In the genomic region with DNA sequence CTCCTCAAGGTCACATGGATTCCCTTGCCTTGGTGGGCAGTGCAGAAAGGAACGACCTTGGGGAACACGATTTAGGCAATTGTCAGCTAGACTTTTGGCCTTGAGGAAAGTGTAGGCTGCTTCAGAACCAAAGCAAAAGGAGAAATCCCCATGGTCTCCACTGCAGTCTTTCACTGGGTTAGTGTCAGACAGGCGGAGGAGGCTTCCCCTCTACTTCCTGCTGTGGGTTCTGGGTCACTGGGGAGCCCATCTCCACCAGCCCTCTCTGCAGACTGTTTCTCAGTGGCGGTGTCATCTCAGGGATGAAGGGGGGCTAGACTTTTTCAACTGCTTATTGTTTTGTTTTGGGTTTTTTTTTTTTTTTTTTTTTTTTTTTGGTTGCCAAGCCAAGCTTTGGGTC, we compare ENCODE assay signal across 11 mouse cellular contexts.
DNase-seq lines count a peak whose midpoint lies in the region; ATAC-seq and TF ChIP-seq lines count a peak whose summit lies in the region.
"Had no signal": no experiment of that assay in that cellular context is flagged by ENCODE, and none has a peak within 500 bp of the region (broad histone marks: within the 10 kb centered on the region; RNA-seq: fewer than 3 reads in every experiment).

No protein-coding gene starts in this region.

- TF ChIP-seq CTCF in gastrocnemius, adult 2 months (IDR thresholded peaks at IDR 0.05) = no peak

- no peak overlapping the region for H3K9ac ChIP-seq in midbrain, embryonic 13.5 days (replicated peaks)
- H3K9ac ChIP-seq in midbrain, embryonic 14.5 days (replicated peaks; ENCODE audit: low read length) = no peak overlapping the region
- no peak overlapping the region for H3K9ac ChIP-seq in forebrain, embryonic 12.5 days
- H3K9ac ChIP-seq: liver, embryonic 13.5 days had no signal

- intact Hi-C loops in gastrocnemius, adult 2 months (cut with DNase I) = no loop called here

- no peaks in the 10 kb centered on the region for H3K27me3 ChIP-seq in midbrain, embryonic 13.5 days
- no peaks in the 10 kb centered on the region for H3K27me3 ChIP-seq in midbrain, embryonic 14.5 days (ENCODE audit: control insufficient read depth, insufficient read depth, low read length)
- no peaks in the 10 kb centered on the region for H3K27me3 ChIP-seq in forebrain, embryonic 12.5 days
- H3K27me3 ChIP-seq: liver, embryonic 13.5 days had no signal

- H3K4me2 ChIP-seq in midbrain, embryonic 13.5 days (replicated peaks) = no peak overlapping the region
- H3K4me2 ChIP-seq in midbrain, embryonic 14.5 days (ENCODE audit: low read length) = no peak overlapping the region
- H3K4me2 ChIP-seq in forebrain, embryonic 12.5 days = no peak overlapping the region
- H3K4me2 ChIP-seq: liver, embryonic 13.5 days had no signal

- WGBS in midbrain, embryonic 13.5 days = 33% methylated on average over 4 of the region's 4 CpGs
- 22% methylated on average over 4 of the region's 4 CpGs for WGBS in midbrain, embryonic 14.5 days
- WGBS in forebrain, embryonic 12.5 days = 64% methylated on average over 4 of the region's 4 CpGs

- H3K4me1 ChIP-seq in midbrain, embryonic 13.5 days (replicated peaks) = peaks cover 35% of the 10 kb centered on the region
- peaks cover 18% of the 10 kb centered on the region for H3K4me1 ChIP-seq in midbrain, embryonic 14.5 days (ENCODE audit: control insufficient read depth, insufficient read depth, low read length)
- peaks cover 29% of the 10 kb centered on the region for H3K4me1 ChIP-seq in forebrain, embryonic 12.5 days

- no peaks in the 10 kb centered on the region for H3K36me3 ChIP-seq in midbrain, embryonic 13.5 days
- H3K36me3 ChIP-seq in midbrain, embryonic 14.5 days (ENCODE audit: control insufficient read depth, insufficient read depth, low read length) = no peaks in the 10 kb centered on the region
- no peaks in the 10 kb centered on the region for H3K36me3 ChIP-seq in forebrain, embryonic 12.5 days (replicated peaks)
- H3K36me3 ChIP-seq: liver, embryonic 13.5 days had no signal

- H3K27ac ChIP-seq in gastrocnemius, adult 2 months = peak overlapping the region; percentile 82
- H3K27ac ChIP-seq in midbrain, embryonic 13.5 days = no peak overlapping the region
- no peak overlapping the region for H3K27ac ChIP-seq in midbrain, embryonic 14.5 days (replicated peaks; ENCODE audit: low read depth, low read length)
- no peak overlapping the region for H3K27ac ChIP-seq in forebrain, embryonic 12.5 days
- H3K27ac ChIP-seq: liver, embryonic 13.5 days had no signal

- no peak overlapping the region; the same call in 1 of the 2 replicates for H3K4me3 ChIP-seq in gastrocnemius, adult 2 months
- no peak overlapping the region for H3K4me3 ChIP-seq in midbrain, embryonic 13.5 days (replicated peaks)
- no peak overlapping the region for H3K4me3 ChIP-seq in midbrain, embryonic 14.5 days (replicated peaks; ENCODE audit: low read depth, low read length)
- no peak overlapping the region for H3K4me3 ChIP-seq in forebrain, embryonic 12.5 days (replicated peaks)
- H3K4me3 ChIP-seq: liver, embryonic 13.5 days had no signal

- H3K9me3 ChIP-seq in midbrain, embryonic 13.5 days = no peaks in the 10 kb centered on the region
- H3K9me3 ChIP-seq in midbrain, embryonic 14.5 days (ENCODE audit: control insufficient read depth, low read length) = no peaks in the 10 kb centered on the region
- no peaks in the 10 kb centered on the region for H3K9me3 ChIP-seq in forebrain, embryonic 12.5 days
- H3K9me3 ChIP-seq: liver, embryonic 13.5 days had no signal

- peak; percentile 44; the same call in 1 of the 2 replicates for ATAC-seq in midbrain, embryonic 13.5 days
- ATAC-seq in midbrain, embryonic 14.5 days (ENCODE audit: low FRiP score, low TSS enrichment) = no peak
- ATAC-seq in megakaryocyte progenitor cell, adult 5-6 weeks (replicated peaks; ENCODE audit: poor library complexity) = peak; percentile 60; the same call in 1 of the 2 replicates
- no peak for ATAC-seq in cerebellum, adult (ENCODE audit: insufficient number of reproducible peaks, low FRiP score, low TSS enrichment)
- ATAC-seq in forebrain, embryonic 12.5 days (ENCODE audit: low FRiP score) = no peak

- no peak for DNase-seq in gastrocnemius, adult 2 months
- DNase-seq in gastrocnemius, adult 8-10 months (ENCODE audit: low spot score in 2 of 2) = no peak
- no peak for DNase-seq in midbrain, embryonic 14.5 days
- DNase-seq in cerebellum, postnatal 36 days = no peak
- DNase-seq: cerebellum, adult 11-12 months; liver, embryonic 13.5 days; right cerebral cortex, postnatal 25 days had no signal

Comparison
In these comparisons a context has a peak if more than half of its experiments do, and no peak if none do; other contexts are left out.
1. ATAC-seq: peak in midbrain, embryonic 13.5 days (single experiment) and megakaryocyte progenitor cell, adult 5-6 weeks (single experiment); none in midbrain, embryonic 14.5 days (single experiment), cerebellum, adult (single experiment) and forebrain, embryonic 12.5 days (single experiment).